Mouse (Mus musculus): ENCODE measurements around the gene Cbx5. TPM values are rescaled to one million over a fixed set of nuclear protein-coding genes. Genes with fewer than 3 reads are reported as not detected.
A peak's percentile ranks its signal among the peaks of the same experiment; 100 is the strongest.

Gene Cbx5
- polyA plus RNA-seq, 1 experiment from 2014 or later: 161 TPM

- Histone ChIP-seq H3K9me3 (replicated peaks) (no peaks in the 10 kb centered on the region), H3K27me3 (peaks cover 59% of the 10 kb centered on the region), H3K9ac (no peak overlapping the region), H3K4me1 (peaks cover 35% of the 10 kb centered on the region), H3K27ac (no peak overlapping the region), H3K36me3 (ENCODE audit: poor library complexity, severe bottlenecking) (no peaks in the 10 kb centered on the region), H3K4me2 (no peak overlapping the region), H3K4me3 (no peak overlapping the region)
- no peak for ATAC-seq
- WGBS: 36% methylated on average over 5 of the region's 5 CpGs
Observed at GRCm38 (mm10) chr15:103165924-103166323, 73.7 kb downstream of the Cbx5 start.

GRCm38 (mm10) chr15:103165379-103165778 lies 74.2 kb downstream of the Cbx5 start:
- Histone ChIP-seq H3K4me2 (no peak overlapping the region), H3K9me3 (replicated peaks) (no peaks in the 10 kb centered on the region), H3K4me1 (peaks cover 34% of the 10 kb centered on the region), H3K9ac (0 out of 2 replicates have a peak overlapping the region, but pooled peaks have one; percentile 31), H3K36me3 (ENCODE audit: poor library complexity, severe bottlenecking) (no peaks in the 10 kb centered on the region), H3K4me3 (no peak overlapping the region), H3K27me3 (peaks cover 53% of the 10 kb centered on the region), H3K27ac (no peak overlapping the region)
- ATAC-seq: peak; percentile 39
- WGBS: 2% methylated on average over 13 of the region's 13 CpGs

DNA sequence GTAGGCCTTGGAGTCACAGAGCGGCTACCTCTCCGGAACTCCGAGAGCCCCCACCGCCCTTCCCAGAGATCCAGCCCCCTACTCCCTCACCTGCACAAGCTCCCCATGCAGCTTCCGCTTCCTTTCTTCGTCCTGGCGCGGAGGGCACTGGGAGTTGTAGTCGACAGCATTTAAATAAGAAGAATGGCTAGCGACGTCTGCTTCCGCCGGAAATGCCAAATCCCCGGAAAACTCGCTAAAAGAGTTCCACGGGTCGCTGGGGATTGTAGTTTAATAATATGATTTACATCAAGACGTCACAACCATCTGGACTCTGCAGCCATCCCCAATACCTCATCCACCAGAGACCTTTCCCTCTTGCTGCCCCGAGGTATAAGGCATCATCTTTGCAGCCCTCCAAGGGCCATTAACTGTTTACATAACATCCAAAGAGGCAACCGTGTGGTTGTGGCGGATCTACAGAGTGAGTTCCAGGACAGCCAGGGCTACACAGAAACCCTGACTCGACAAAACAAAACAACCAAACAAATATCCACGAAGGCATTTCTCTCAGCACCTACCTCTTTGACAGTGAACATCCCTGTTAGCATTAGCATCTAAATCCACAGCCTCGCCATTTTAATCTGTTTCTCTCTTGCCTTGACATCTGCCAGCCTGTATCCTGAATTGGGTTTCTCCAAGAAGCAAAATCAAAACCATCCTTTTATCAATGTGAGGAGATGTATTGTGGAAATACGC lies 76.3 kb downstream of the Cbx5 start:
- Histone ChIP-seq H3K4me1 (peaks cover 14% of the 10 kb centered on the region), H3K27ac (no peak overlapping the region), H3K27me3 (peaks cover 33% of the 10 kb centered on the region), H3K4me2 (peak overlapping the region; percentile 71), H3K4me3 (peak overlapping the region; percentile 64), H3K36me3 (ENCODE audit: poor library complexity, severe bottlenecking) (no peaks in the 10 kb centered on the region), H3K9me3 (replicated peaks) (no peaks in the 10 kb centered on the region), H3K9ac (peak overlapping the region; percentile 73)
- WGBS: 7% methylated on average over 25 of the region's 25 CpGs
- peak; percentile 92 for ATAC-seq

DNA sequence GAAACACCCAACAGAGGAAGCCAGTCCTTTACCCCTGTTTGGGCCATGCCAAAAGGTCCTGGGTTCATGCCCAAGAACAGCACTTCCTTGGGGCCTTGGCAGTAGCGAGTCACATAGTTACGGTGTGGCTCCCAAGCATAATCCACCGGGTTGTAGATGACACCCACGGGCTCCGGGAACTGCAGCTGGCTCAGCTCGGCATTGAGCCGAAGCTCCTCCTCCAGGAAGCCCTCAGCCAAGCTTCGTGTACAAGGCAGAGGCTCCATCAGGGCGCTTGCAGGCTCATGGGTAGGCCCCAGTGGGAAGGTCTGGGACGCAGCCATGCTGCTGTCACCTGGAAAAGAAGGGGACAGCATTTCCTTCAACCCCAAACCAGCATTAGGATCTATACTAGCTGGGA lies 82.0 kb downstream of the Cbx5 start:
- no peak for ATAC-seq
- no peaks in the 10 kb centered on the region for H3K36me3 ChIP-seq (ENCODE audit: poor library complexity, severe bottlenecking)
- WGBS: 71% methylated on average over 10 of the region's 10 CpGs
- H3K9ac ChIP-seq: no peak overlapping the region
- H3K27me3 ChIP-seq: peaks cover 23% of the 10 kb centered on the region
- H3K9me3 ChIP-seq (replicated peaks): no peaks in the 10 kb centered on the region
- H3K4me2 ChIP-seq: no peak overlapping the region
- H3K27ac ChIP-seq: no peak overlapping the region
- H3K4me1 ChIP-seq: peaks cover 19% of the 10 kb centered on the region
- H3K4me3 ChIP-seq: no peak overlapping the region

DNA sequence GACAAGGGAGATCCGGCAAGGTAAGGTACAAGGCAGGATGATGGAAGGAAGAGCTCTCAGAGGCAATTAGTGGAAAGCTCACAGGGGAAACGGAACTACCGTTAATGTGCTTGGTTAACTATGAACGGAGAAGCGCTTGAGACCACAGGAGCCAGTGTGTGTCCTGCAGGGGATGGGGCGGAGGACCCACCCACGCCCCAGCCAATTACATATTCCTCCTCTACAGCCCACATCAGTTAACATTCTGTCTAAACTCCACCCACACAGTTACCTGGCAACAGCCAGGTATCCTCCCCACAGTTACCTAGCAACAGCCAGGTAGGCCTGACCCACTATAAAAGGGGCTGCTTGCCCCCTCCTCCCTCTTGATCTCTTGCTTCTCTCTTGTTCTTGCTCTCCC lies 82.7 kb downstream of the Cbx5 start:
- Histone ChIP-seq H3K36me3 (ENCODE audit: poor library complexity, severe bottlenecking) (no peaks in the 10 kb centered on the region), H3K27me3 (peaks cover 23% of the 10 kb centered on the region), H3K4me3 (no peak overlapping the region), H3K4me1 (peaks cover 13% of the 10 kb centered on the region), H3K27ac (no peak overlapping the region), H3K9me3 (replicated peaks) (no peaks in the 10 kb centered on the region), H3K9ac (no peak overlapping the region), H3K4me2 (no peak overlapping the region)
- WGBS: 37% methylated on average over 7 of the region's 7 CpGs
- ATAC-seq: no peak

DNA sequence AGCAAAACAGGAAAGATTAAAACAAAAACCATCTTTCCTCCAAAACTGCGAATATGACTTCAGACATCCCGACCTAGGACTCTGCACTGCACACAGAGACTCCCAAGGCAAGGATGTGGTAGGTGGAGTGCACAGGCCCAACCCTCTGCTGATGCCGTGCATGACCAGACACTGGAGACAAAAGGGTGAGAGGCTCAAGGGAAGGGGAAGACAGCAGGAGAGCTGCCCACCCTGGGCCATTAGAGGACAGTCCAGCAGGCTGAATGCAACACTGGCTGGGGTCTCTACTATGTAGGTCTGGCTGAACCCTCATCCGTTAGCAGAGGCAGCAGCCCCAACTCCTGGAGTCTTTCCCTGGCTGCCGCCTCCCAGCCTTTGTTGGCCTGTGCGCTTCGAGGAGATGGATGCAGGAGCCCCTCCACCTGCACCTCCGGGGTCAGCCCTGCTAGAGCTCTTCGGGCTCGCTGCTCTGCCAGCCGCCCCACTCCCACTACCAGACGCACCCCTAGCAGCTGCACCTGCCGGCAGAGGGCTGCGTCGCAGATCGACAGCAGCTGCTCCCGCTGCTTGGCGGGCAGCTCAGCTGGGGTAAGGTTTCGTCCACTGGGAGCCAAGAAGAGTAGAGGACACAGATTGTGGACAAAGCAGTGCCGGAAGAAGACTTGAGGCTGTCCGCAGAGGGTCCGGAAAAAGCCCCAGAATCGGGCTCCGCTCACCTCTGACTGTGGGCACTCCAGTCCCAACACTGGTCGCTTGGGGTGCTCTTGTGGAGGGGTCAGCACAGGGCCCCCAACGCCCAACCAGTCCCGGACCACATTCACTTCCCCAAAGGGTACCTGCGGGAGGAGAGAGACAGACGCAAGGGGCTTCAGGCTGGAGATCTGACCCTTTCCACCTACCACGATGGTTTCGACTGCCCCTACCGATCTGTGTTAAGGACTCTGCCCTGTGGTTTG lies 84.0 kb downstream of the Cbx5 start:
- no peaks in the 10 kb centered on the region for H3K9me3 ChIP-seq (replicated peaks)
- WGBS: 19% methylated on average over 32 of the region's 32 CpGs
- no peak overlapping the region for H3K27ac ChIP-seq
- peaks cover 23% of the 10 kb centered on the region for H3K27me3 ChIP-seq
- ATAC-seq: peak; percentile 65; the same call in 1 of the 2 replicates
- peak overlapping the region; percentile 50; the same call in 1 of the 2 replicates for H3K9ac ChIP-seq
- peaks cover 13% of the 10 kb centered on the region for H3K4me1 ChIP-seq
- peak overlapping the region; percentile 32 for H3K4me2 ChIP-seq
- H3K4me3 ChIP-seq: no peak overlapping the region
- H3K36me3 ChIP-seq (ENCODE audit: poor library complexity, severe bottlenecking): no peaks in the 10 kb centered on the region

DNA sequence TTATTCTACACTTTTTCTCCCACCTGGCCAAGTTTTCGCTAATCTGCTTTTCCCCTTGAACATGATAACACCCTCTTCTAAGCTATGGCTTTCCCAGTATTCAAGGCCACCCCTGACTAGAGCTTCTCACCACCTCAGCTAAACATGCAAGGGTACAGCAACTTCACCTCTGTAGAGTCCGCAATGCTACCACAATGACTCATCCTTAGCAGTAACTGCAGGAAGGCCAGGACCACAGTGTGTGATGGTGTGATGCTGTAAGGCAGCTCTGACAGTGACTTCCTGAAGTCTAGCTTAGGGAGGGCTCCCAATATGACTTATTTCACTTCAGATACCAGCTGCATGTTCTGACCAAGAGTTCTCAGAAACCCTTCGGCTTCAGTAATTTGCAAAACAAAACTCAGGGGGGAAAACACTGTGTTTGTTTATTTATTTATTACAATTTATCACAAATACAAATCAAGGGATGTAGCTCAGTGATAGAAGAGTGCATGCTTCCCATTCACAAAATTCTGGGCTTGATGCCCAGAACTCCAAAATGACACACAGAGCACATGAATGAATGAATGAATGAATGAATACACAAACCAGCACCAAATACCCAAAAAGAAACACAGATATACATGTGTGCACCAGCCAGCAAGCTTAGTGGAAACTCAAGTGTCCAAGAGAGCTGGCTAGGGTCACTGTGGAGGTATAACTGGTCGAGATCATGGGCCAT lies 86.6 kb downstream of the Cbx5 start:
- Histone ChIP-seq H3K4me3 (no peak overlapping the region), H3K9me3 (replicated peaks) (no peaks in the 10 kb centered on the region), H3K27ac (no peak overlapping the region), H3K4me1 (peaks cover 14% of the 10 kb centered on the region), H3K27me3 (peaks cover 39% of the 10 kb centered on the region), H3K4me2 (no peak overlapping the region), H3K9ac (no peak overlapping the region), H3K36me3 (ENCODE audit: poor library complexity, severe bottlenecking) (no peaks in the 10 kb centered on the region)
- ATAC-seq: no peak
- WGBS: 84% methylated on average over 4 of the region's 4 CpGs

DNA sequence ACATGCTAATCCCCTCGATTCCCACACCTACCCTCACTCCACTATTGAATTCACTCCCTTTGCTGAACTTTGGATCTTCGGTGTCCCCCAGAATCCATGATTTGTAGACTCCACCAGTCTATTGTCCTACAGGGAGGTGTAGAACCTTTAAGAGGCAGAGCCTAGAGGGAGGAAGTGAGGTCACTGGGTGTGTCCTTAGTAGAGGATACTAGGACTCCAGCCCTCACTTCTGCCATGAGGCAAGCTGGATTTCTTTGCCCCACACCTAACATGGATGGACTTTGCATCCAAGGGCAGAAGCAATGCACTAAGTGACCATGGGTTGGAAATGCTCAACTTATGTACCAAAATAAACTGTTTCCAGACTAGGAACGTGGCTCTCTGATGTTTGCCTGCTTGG lies 87.2 kb downstream of the Cbx5 start:
- H3K9ac ChIP-seq: no peak overlapping the region
- H3K4me1 ChIP-seq: peaks cover 21% of the 10 kb centered on the region
- no peak for ATAC-seq
- no peak overlapping the region for H3K4me2 ChIP-seq
- no peaks in the 10 kb centered on the region for H3K36me3 ChIP-seq (ENCODE audit: poor library complexity, severe bottlenecking)
- no peaks in the 10 kb centered on the region for H3K9me3 ChIP-seq (replicated peaks)
- no peak overlapping the region for H3K4me3 ChIP-seq
- WGBS: 97% methylated on average over 3 of the region's 3 CpGs
- H3K27ac ChIP-seq: no peak overlapping the region
- H3K27me3 ChIP-seq: peaks cover 44% of the 10 kb centered on the region

DNA sequence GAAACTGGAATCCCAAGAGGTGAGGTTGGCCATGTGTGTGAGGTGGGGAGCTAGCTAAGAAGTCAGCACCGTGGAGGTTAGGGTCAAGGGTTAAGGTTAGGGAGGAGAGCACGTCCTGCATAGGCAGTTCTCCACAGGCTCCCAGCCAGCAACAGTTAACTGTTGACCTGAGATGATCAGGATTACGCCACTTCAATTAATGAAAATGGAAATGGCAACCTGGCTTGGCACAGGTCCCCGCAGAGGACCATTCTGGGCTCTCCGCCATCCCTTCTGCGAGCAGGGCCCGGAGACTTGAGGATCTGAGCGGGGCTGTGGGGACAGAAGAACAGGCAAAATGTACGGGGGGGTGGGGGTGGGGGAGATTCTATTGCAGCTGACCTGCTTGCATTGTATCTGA lies 91.8 kb downstream of the Cbx5 start:
- Histone ChIP-seq H3K27ac (no peak overlapping the region), H3K4me1 (peaks cover 20% of the 10 kb centered on the region), H3K9ac (no peak overlapping the region), H3K36me3 (ENCODE audit: poor library complexity, severe bottlenecking) (no peaks in the 10 kb centered on the region), H3K9me3 (replicated peaks) (no peaks in the 10 kb centered on the region), H3K4me2 (0 out of 2 replicates have a peak overlapping the region, but pooled peaks have one; percentile 81), H3K4me3 (no peak overlapping the region), H3K27me3 (peaks cover 64% of the 10 kb centered on the region)
- 20% methylated on average over 9 of the region's 9 CpGs for WGBS
- peak; percentile 46; the same call in 1 of the 2 replicates for ATAC-seq

DNA sequence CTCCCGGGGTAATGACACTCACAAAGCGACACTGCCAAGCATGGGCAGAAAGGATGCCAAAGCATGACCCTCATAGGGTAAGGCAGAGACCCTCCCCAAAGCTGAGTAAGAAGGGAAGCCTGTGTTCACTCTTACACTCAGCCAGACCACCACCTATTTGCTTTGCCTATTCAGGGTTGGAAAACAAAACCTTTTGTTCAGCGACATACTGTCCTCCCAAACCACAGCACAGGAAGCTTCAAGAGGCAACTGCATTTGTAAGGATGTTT lies 92.3 kb downstream of the Cbx5 start:
- peaks cover 66% of the 10 kb centered on the region for H3K27me3 ChIP-seq
- H3K4me1 ChIP-seq: peaks cover 20% of the 10 kb centered on the region
- peak; percentile 28 for ATAC-seq
- peak overlapping the region; percentile 45 for H3K4me3 ChIP-seq
- H3K9ac ChIP-seq: peak overlapping the region; percentile 63
- H3K9me3 ChIP-seq (replicated peaks): no peaks in the 10 kb centered on the region
- peak overlapping the region; percentile 81 for H3K4me2 ChIP-seq
- 13% methylated on average over 3 of the region's 3 CpGs for WGBS
- H3K36me3 ChIP-seq (ENCODE audit: poor library complexity, severe bottlenecking): no peaks in the 10 kb centered on the region
- no peak overlapping the region for H3K27ac ChIP-seq

DNA sequence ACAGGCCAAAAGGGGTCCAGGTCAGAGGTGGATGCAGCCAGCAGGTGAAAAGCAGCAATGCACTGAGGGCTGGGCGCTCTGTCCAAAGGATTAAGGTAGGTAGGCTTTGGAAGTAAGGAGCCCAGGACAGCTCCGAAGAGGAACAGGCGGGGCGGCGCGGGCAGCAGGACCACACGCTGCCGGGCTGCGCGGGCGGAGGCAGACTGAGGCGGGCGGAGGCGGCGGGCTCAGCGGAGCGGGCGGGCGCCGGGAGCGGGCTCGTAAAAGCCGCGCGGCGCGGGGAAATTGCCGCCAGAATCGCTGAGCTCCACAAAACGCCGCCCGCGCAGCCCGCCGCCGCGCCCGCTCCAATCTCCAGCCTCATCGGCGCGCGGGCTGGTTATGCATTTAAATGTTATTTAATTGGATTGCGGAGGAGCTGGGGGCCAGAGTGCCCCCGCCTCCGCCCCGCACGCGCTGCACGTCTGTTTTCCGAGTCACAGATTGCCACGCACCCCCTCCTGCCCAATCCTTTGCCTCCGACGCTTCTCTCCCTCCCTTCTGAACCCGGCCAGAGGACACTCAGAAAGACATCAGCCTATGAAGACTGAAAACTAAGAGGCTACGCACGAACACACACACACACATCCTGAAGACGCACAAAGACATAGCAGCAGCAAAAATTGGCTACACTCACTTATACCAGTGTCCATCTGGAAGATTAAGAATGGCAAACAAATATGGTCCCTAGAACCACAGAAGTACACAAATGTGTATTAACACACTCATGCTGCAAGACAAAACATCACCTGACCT lies 92.8 kb downstream of the Cbx5 start:
- ATAC-seq: peak; percentile 70
- WGBS: under 1% methylated on average over 57 of the region's 57 CpGs
- Histone ChIP-seq H3K36me3 (ENCODE audit: poor library complexity, severe bottlenecking) (no peaks in the 10 kb centered on the region), H3K9ac (peak overlapping the region; percentile 63), H3K27me3 (peaks cover 66% of the 10 kb centered on the region), H3K4me2 (peak overlapping the region; percentile 81), H3K4me1 (peaks cover 20% of the 10 kb centered on the region), H3K27ac (peak overlapping the region; percentile 59), H3K9me3 (replicated peaks) (no peaks in the 10 kb centered on the region), H3K4me3 (peak overlapping the region; percentile 45)

Data from forebrain, embryonic 13.5 days (tissue).